Mouse (Mus musculus) kidney, adult 2 months (tissue): ENCODE results near the gene Ssbp3.

ENCODE experiments used
- CTCF ChIP-seq: fragments of 200-500 bp; conservative IDR thresholded peaks from 2 replicates; pipeline ENCODE4 v1.5.1; 2011; ENCODE audit warnings: low read depth, mild to moderate bottlenecking, control low read depth, low read length, moderate library complexity, mixed read lengths; ENCODE audit not compliant: insufficient read depth, insufficient read length
- POLR2A ChIP-seq: fragments of 200-500 bp; IDR thresholded peaks from one replicate; pipeline ENCODE4 v1.6.1; 2011; ENCODE audit warnings: low read depth, low read length, control low read depth

GRCm38 (mm10) chr4:106909797-106910196 lies 704 bp upstream of the Ssbp3 start:
- TF ChIP-seq POLR2A (no peak), CTCF (no peak)
